Mouse (Mus musculus) hindbrain, embryonic 14.5 days (tissue): Measurements from ENCODE around the gene Shmt2. TPM values are rescaled to one million over a fixed set of nuclear protein-coding genes. Genes with fewer than 3 reads are reported as not detected.

Experiments
- ATAC-seq: fragments of 200-750 bp; cut with Nextera tagmentation; 2 replicates; pipeline ENCODE4 v1.8.0; 2017; ENCODE audit warnings: moderate number of reproducible peaks, mild to moderate bottlenecking, moderate TSS enrichment, moderate library complexity; ENCODE audit not compliant: low FRiP score
- DNase-seq: peaks from one replicate; pipeline ENCODE4 v3.0.0-alpha.2; 2015; ENCODE audit warnings: low spot score
- H3K27ac ChIP-seq: fragments of 300-500 bp; sonication (generic); 2 replicates; pipeline ENCODE4 v1.5.1; 2014; ENCODE audit warnings: mild to moderate bottlenecking, moderate library complexity
- H3K27me3 ChIP-seq: fragments of 300-500 bp; sonication (generic); 2 replicates; pipeline ENCODE4 v1.6.1; 2014; ENCODE audit warnings: mild to moderate bottlenecking, low read length, mixed read lengths; ENCODE audit not compliant: control insufficient read depth, insufficient read depth
- H3K36me3 ChIP-seq: fragments of 300-500 bp; sonication (generic); replicated peaks from 2 replicates; pipeline ENCODE4 v1.6.1; 2014; ENCODE audit not compliant: control insufficient read depth, insufficient read depth
- H3K4me1 ChIP-seq: fragments of 300-500 bp; sonication (generic); replicated peaks from 2 replicates; pipeline ENCODE4 v1.6.1; 2014; ENCODE audit warnings: antibody characterized with exemption, low read length, mixed read lengths; ENCODE audit not compliant: control insufficient read depth, insufficient read depth
- H3K4me2 ChIP-seq: fragments of 300-500 bp; sonication (generic); replicated peaks from 2 replicates; pipeline ENCODE4 v1.6.1; 2014; ENCODE audit warnings: mild to moderate bottlenecking, moderate library complexity
- H3K4me3 ChIP-seq: fragments of 300-500 bp; sonication (generic); replicated peaks from 2 replicates; pipeline ENCODE4 v1.5.1; 2014; ENCODE audit warnings: mild to moderate bottlenecking, low read length
- H3K9ac ChIP-seq: fragments of 300-500 bp; sonication (generic); 2 replicates; pipeline ENCODE4 v1.6.1; 2014
- H3K9me3 ChIP-seq: fragments of 300-500 bp; sonication (generic); 2 replicates; pipeline ENCODE4 v1.6.1; 2016; ENCODE audit warnings: low read length; ENCODE audit not compliant: control insufficient read depth
- WGBS: fragments of 180-500 bp; shearing (Covaris S2); extraction: QIAGEN DNeasy Blood & Tissue Kit; methylation state at CpG from one replicate; pipeline ENCODE4 v1.1.7; 2014; 5-methylcytosine and 5-hydroxymethylcytosine counted together
- polyA plus RNA-seq: library from polyadenylated mRNA; unstranded; fragments of >200 nt; fragmentation: Nextera tagmentation; extraction: Ambion mirVana; gene quantifications from 2 replicates; pipeline ENCODE4 v1.2.1, GENCODE M21; 2014

Gene Shmt2
- polyA plus RNA-seq: 45.6 and 47.4 TPM in 2 replicates

DNA sequence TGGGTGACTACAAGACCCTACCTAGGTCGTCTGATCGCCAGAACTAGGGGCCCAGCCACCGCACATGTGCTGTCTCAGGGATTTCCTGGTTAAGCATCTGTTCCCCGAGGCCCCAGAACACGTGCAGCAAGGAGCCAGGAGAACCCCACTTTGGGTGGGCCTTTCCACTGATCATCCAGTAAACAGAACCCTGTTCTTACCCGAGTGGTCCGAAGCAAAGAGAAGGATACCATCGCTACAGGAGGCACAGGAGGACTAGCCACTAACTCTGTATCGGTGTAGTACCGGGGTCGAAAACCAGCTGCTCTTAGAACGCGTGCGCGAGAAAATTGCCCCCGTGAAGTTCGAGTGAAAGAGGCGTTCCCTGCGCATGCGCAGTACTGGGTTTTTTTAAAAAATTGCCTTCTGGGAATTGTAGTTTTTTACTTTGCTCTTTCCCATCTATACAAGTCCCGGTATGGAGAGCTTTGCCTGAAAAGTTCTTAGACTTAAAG is at the start of gene Shmt2:
TSS of gene Shmt2 (minus strand) at position 357 of the 494 bp plus-strand sequence.
- Histone ChIP-seq H3K4me1 (peaks cover 41% of the 10 kb centered on the region), H3K27ac (no peak within 1 kb of the TSS), H3K27me3 (peaks cover 22% of the 10 kb centered on the region), H3K4me2 (peak within 1 kb of the TSS; percentile 77), H3K9ac (peak within 1 kb of the TSS; percentile 50), H3K4me3 (peak within 1 kb of the TSS; percentile 39), H3K36me3 (peaks cover 11% of the 10 kb centered on the region; the same call in 1 of the 2 replicates), H3K9me3 (no peaks in the 10 kb centered on the region)
- DNase-seq (peak; percentile 99), ATAC-seq (peak; percentile 32; the same call in 1 of the 2 replicates)
- WGBS: 1% methylated on average over 21 of the region's 21 CpGs

DNA sequence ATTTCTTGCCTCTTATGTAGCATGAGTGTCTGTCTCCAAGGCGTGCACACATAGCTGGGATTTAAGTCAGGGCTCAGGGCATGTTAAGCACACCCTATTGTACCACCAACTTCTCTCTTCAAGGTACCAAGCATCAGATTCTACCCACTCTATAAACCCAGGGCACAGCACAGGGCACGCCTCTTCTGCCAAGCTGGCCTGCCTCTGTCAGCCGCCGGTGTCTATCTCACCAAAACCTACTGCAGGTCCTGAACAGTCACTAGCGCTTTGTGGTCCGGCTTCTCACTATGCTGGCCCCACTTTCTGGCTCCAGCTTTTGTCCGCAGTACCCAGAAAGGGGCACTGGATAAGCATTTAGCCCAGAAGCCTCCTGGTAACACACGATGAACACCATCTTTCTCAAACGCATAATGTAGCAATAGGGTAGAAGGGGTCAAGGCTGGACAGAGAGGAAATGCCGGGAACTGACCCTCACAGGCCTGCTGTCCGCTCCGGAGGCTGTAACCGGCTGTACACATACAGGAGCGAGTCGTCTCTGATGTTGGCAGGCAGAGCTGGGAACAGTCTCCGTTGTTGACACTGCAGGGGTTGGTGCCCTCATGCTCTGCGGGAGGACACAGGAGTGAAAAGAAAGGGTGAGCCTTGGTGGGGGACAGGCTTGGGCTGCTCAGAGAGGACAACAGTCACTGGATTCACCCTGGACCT is 48.8 kb upstream of the Shmt2 start:
- Histone ChIP-seq H3K36me3 (peaks cover 94% of the 10 kb centered on the region), H3K4me1 (no peaks in the 10 kb centered on the region), H3K27ac (no peak overlapping the region), H3K9me3 (no peaks in the 10 kb centered on the region), H3K4me3 (no peak overlapping the region), H3K4me2 (no peak overlapping the region), H3K27me3 (no peaks in the 10 kb centered on the region), H3K9ac (no peak overlapping the region)
- WGBS: 92% methylated on average over 17 of the region's 17 CpGs
- ATAC-seq (no peak), DNase-seq (no peak)

DNA sequence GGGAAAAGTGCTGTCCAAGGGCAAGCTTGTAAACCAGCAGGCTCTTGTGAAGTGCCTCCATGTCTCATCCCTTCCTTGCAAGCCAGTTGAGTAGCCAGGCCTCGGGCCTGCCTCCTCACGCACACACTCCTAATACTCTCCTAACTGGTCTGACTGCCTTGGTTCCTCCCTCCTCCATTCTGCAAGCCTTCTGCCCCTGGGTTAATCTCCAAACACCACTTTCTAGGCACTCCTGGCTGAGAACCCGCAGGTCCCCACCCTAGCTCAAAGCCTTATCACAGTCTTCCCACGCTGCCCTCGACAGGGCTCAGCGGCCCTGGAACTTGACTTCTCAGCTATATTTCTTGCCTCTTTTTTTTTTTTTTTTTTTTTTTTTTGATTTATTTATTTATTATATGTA is 48.1 kb upstream of the Shmt2 start:
- Histone ChIP-seq H3K9ac (no peak overlapping the region), H3K4me2 (no peak overlapping the region), H3K9me3 (no peaks in the 10 kb centered on the region), H3K27ac (no peak overlapping the region), H3K36me3 (peaks cover 91% of the 10 kb centered on the region), H3K27me3 (no peaks in the 10 kb centered on the region), H3K4me1 (no peaks in the 10 kb centered on the region), H3K4me3 (no peak overlapping the region)
- no peak for DNase-seq
- 89% methylated on average over 6 of the region's 6 CpGs for WGBS
- no peak for ATAC-seq

GRCm38 (mm10) chr10:127569450-127569849 is 47.2 kb upstream of the Shmt2 start:
- Histone ChIP-seq H3K9me3 (no peaks in the 10 kb centered on the region), H3K27me3 (no peaks in the 10 kb centered on the region), H3K9ac (no peak overlapping the region), H3K4me1 (no peaks in the 10 kb centered on the region), H3K27ac (no peak overlapping the region), H3K36me3 (peaks cover 90% of the 10 kb centered on the region), H3K4me3 (no peak overlapping the region), H3K4me2 (no peak overlapping the region)
- DNase-seq: peak; percentile 86
- whole genome bisulfite sequencing: 32% methylated on average over 3 of the region's 3 CpGs
- peak; percentile 56; the same call in 1 of the 2 replicates for ATAC-seq

DNA sequence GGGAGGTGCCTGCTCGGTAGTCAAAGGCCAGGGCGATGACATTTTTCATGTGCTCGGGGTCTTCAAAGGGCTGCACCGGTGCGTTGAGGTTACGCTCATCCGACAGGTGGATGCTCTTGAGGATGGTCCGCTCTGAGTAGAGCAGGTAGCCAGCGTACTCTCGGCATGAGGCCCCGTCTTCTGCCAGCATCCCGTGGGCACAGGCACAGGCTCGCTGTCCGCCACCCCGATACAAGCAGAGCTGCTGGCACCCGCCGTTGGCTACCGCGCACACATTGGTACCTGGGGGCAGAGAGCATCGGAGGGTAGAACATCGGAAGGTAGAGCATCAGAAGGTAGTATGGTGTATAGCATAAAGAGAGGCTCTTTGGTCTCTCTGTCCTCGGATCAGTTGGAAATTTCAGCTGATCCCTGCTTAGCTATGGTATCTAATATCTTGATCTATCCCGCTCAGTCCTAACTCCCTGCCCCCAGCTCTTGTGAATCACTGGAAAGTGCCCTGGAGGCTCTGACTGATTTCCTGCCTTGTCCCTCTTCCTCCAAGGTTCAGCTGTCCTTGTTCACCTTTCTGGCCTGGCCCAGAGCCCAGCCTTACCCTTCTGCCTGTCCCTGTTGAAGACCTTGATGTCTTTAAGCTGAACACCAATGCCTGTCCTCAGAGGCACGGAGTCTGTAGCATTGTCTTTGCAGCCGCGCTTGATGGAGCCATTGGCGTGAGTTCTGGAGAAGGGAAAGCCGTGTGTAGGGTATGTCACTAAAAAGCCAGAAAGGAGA is 44.5 kb upstream of the Shmt2 start:
- H3K4me1 ChIP-seq: no peaks in the 10 kb centered on the region
- H3K27ac ChIP-seq: no peak overlapping the region
- H3K36me3 ChIP-seq: peaks cover 90% of the 10 kb centered on the region
- ATAC-seq: no peak
- H3K4me3 ChIP-seq: no peak overlapping the region
- no peaks in the 10 kb centered on the region for H3K9me3 ChIP-seq
- no peaks in the 10 kb centered on the region for H3K27me3 ChIP-seq
- no peak overlapping the region for H3K4me2 ChIP-seq
- WGBS: 95% methylated on average over 28 of the region's 28 CpGs
- no peak overlapping the region for H3K9ac ChIP-seq
- no peak for DNase-seq

DNA sequence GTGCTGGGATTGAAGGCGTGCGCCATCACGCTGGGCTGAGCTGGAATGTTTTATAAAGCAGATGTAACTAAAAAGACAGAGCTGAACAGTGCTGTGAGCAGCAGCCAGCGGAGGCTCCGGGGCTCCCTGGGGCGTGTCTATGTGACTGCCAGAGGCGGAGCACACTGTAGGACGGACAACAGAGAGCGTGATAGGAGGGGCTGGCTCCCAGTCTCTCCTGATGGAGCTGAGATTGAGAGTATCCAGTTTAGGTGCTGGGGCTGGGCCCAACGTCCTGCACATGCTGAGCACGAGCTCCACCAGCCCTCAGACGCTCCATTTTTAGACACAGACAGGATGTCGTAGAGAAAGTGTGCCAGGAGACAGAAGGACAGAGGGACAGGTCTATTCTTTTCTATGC is 42.1 kb upstream of the Shmt2 start:
- Histone ChIP-seq H3K4me1 (no peaks in the 10 kb centered on the region), H3K27me3 (no peaks in the 10 kb centered on the region), H3K36me3 (peaks cover 92% of the 10 kb centered on the region), H3K27ac (no peak overlapping the region), H3K4me3 (no peak overlapping the region), H3K4me2 (no peak overlapping the region), H3K9ac (no peak overlapping the region), H3K9me3 (no peaks in the 10 kb centered on the region)
- DNase-seq: no peak
- ATAC-seq: 0 out of 2 replicates have a peak, but pooled peaks have one; percentile 46
- WGBS: 51% methylated on average over 13 of the region's 13 CpGs

GRCm38 (mm10) chr10:127563840-127564239 is 41.6 kb upstream of the Shmt2 start:
- no peak overlapping the region for H3K27ac ChIP-seq
- H3K36me3 ChIP-seq: peaks cover 92% of the 10 kb centered on the region

GRCm38 (mm10) chr10:127561145-127561544 is 38.9 kb upstream of the Shmt2 start:
- ATAC-seq (no peak), DNase-seq (no peak)
- H3K27ac ChIP-seq: no peak overlapping the region
- no peaks in the 10 kb centered on the region for H3K27me3 ChIP-seq
- H3K4me1 ChIP-seq: no peaks in the 10 kb centered on the region
- H3K9ac ChIP-seq: no peak overlapping the region
- H3K36me3 ChIP-seq: peaks cover 95% of the 10 kb centered on the region
- H3K4me3 ChIP-seq: no peak overlapping the region
- no peak overlapping the region for H3K4me2 ChIP-seq
- H3K9me3 ChIP-seq: no peaks in the 10 kb centered on the region

More at GRCm38 (mm10) chr10:127563840-127564239, 41.6 kb upstream of the Shmt2 start:
- no peak for ATAC-seq
- DNase-seq: no peak
- Histone ChIP-seq H3K9me3 (no peaks in the 10 kb centered on the region), H3K9ac (no peak overlapping the region), H3K4me2 (no peak overlapping the region), H3K4me1 (no peaks in the 10 kb centered on the region), H3K4me3 (no peak overlapping the region), H3K27me3 (no peaks in the 10 kb centered on the region)
- WGBS: 77% methylated on average over 7 of the region's 8 CpGs

- no peak overlapping the region for H3K9ac ChIP-seq
- H3K36me3 ChIP-seq: peaks cover 99% of the 10 kb centered on the region
- no peak overlapping the region for H3K4me2 ChIP-seq
- no peak overlapping the region for H3K27ac ChIP-seq
- H3K9me3 ChIP-seq: no peaks in the 10 kb centered on the region
- 88% methylated on average over 13 of the region's 13 CpGs for WGBS
- no peak overlapping the region for H3K4me3 ChIP-seq
- ATAC-seq: no peak
- H3K27me3 ChIP-seq: no peaks in the 10 kb centered on the region
- H3K4me1 ChIP-seq: no peaks in the 10 kb centered on the region
- no peak for DNase-seq
Observed at GRCm38 (mm10) chr10:127557397-127557796, 35.2 kb upstream of the Shmt2 start.
